Mouse (Mus musculus) heart, adult 2 months (tissue): ENCODE results near the gene Fam155a. TPM values are rescaled to one million over a fixed set of nuclear protein-coding genes. Genes with fewer than 3 reads are reported as not detected.

Source experiments
- DNase-seq, 2 experiments: peaks; one replicate each; pipeline ENCODE4 v3.0.0; 2021
- H3K27ac ChIP-seq: fragments of 200-600 bp; 2 replicates; pipeline ENCODE4 v1.8.1; 2022
- H3K27me3 ChIP-seq: fragments of 200-500 bp; 2 replicates; pipeline ENCODE4 v1.6.1; 2012; ENCODE audit warnings: mild to moderate bottlenecking, low read length, inconsistent platforms, mixed read lengths; ENCODE audit not compliant: control insufficient read depth, insufficient read depth
- H3K36me3 ChIP-seq: fragments of 200-500 bp; 2 replicates; pipeline ENCODE4 v1.6.1; 2012; ENCODE audit warnings: low read length, inconsistent platforms; ENCODE audit not compliant: control insufficient read depth, insufficient read depth
- H3K4me1 ChIP-seq: fragments of 200-500 bp; 2 replicates; pipeline ENCODE4 v1.6.1; 2011; ENCODE audit warnings: low read length; ENCODE audit not compliant: control insufficient read depth, insufficient read depth
- H3K4me3 ChIP-seq: fragments of 200-600 bp; 2 replicates; pipeline ENCODE4 v1.8.1; 2022
- H3K79me2 ChIP-seq: fragments of 200-500 bp; replicated peaks from 2 replicates; pipeline ENCODE4 v1.6.1; 2012; ENCODE audit warnings: mild to moderate bottlenecking, inconsistent platforms, low read length, moderate library complexity, mixed read lengths; ENCODE audit not compliant: control insufficient read depth, insufficient read depth
- H3K9ac ChIP-seq: fragments of 200-500 bp; 2 replicates; pipeline ENCODE4 v1.6.1; 2012; ENCODE audit warnings: low read depth, mild to moderate bottlenecking, control low read depth, inconsistent platforms, low read length, mixed read lengths
- CTCF ChIP-seq: fragments of 200-600 bp; IDR thresholded peaks from 2 replicates; pipeline ENCODE4 v1.8.1; 2022; ENCODE audit warnings: antibody characterized with exemption, mild to moderate bottlenecking, moderate library complexity
- EP300 ChIP-seq: fragments of 200-500 bp; IDR thresholded peaks from 2 replicates; pipeline ENCODE4 v1.6.1; 2011; ENCODE audit warnings: low read depth, low read length, control low read depth; ENCODE audit not compliant: insufficient read depth
- POLR2A ChIP-seq: fragments of 200-500 bp; IDR thresholded peaks from 2 replicates; pipeline ENCODE4 v1.6.1; 2011; ENCODE audit warnings: mild to moderate bottlenecking, low read depth, low read length, control low read depth; ENCODE audit not compliant: insufficient read depth
- WGBS: fragments of 180-500 bp; shearing (Covaris S2); methylation state at CpG from one replicate; pipeline ENCODE4 v1.1.7; 2018; 5-methylcytosine and 5-hydroxymethylcytosine counted together
- intact Hi-C: fragments of 180-260 bp; cut with DNase I; formaldehyde crosslinking; loops from one replicate; pipeline ENCODE4 v1.15.1; 2025
- polyA plus RNA-seq: library from polyadenylated mRNA; depleted of rRNA; stranded (reverse); fragments of >200 nt; gene quantifications from 2 replicates; pipeline ENCODE4 v1.2.3, GENCODE M21; 2012
- total RNA-seq, 2 experiments: library from RNA; stranded (reverse); gene quantifications; 2 replicates each; pipeline ENCODE4 v1.2.3; 2021

Gene Fam155a
- total and polyA plus RNA-seq, 3 experiments: 0.08 TPM; not detected in 2

- H3K27ac ChIP-seq: no peak overlapping the region
- no peaks in the 10 kb centered on the region for H3K36me3 ChIP-seq
- TF ChIP-seq CTCF (peak; percentile 29; the same call in 1 of the 2 replicates), POLR2A (no peak), EP300 (no peak)
- no peaks in the 10 kb centered on the region for H3K27me3 ChIP-seq
- H3K79me2 ChIP-seq: no peaks in the 10 kb centered on the region
- intact Hi-C loops: no loop called here
- no peak for DNase-seq
- no peak overlapping the region for H3K9ac ChIP-seq
- no peaks in the 10 kb centered on the region for H3K4me1 ChIP-seq
- H3K4me3 ChIP-seq: no peak overlapping the region
- WGBS: 24% methylated on average over 3 of the region's 3 CpGs
Observed at GRCm38 (mm10) chr8:9580192-9580591, 190.8 kb downstream of the Fam155a start.

GRCm38 (mm10) chr8:9571977-9572376, 199.0 kb downstream of the Fam155a start:
- no peaks in the 10 kb centered on the region for H3K79me2 ChIP-seq
- no peaks in the 10 kb centered on the region for H3K27me3 ChIP-seq
- no peaks in the 10 kb centered on the region for H3K4me1 ChIP-seq
- H3K9ac ChIP-seq: no peak overlapping the region
- H3K36me3 ChIP-seq: no peaks in the 10 kb centered on the region
- WGBS: 43% methylated on average over 2 of the region's 2 CpGs
- no peak for DNase-seq
- H3K27ac ChIP-seq: no peak overlapping the region
- TF ChIP-seq EP300 (no peak), POLR2A (no peak), CTCF (no peak)
- intact Hi-C loops: no loop called here
- H3K4me3 ChIP-seq: no peak overlapping the region

GRCm38 (mm10) chr8:9569516-9570170, 201.3 kb downstream of the Fam155a start:
- no peaks in the 10 kb centered on the region for H3K79me2 ChIP-seq
- no peak overlapping the region for H3K27ac ChIP-seq
- H3K4me1 ChIP-seq: no peaks in the 10 kb centered on the region
- H3K27me3 ChIP-seq: no peaks in the 10 kb centered on the region
- intact Hi-C loops: no loop called here
- no peak overlapping the region for H3K9ac ChIP-seq
- WGBS: 70% methylated on average over 4 of the region's 4 CpGs
- no peaks in the 10 kb centered on the region for H3K36me3 ChIP-seq
- no peak overlapping the region for H3K4me3 ChIP-seq
- TF ChIP-seq POLR2A (no peak), CTCF (no peak), EP300 (no peak)
- DNase-seq: no peak

DNA sequence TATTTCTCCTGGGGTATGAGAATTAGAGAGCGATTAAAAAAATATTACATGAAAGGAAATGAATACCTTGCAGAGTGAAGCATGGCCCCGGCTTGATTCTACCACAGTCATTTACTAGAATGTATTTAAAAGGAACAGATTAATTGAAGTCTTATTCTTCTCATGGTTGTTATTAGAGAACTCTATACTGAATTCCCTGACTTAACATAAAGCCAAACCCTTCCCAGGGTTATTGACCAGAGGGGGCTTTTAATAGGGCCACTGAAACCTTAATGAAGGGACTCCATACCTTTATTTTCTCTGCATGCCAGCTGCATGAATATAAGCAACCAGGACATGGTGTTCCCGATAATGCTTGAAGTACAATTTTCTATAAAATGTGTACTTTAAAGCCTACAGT, 221.8 kb downstream of the Fam155a start:
- no peaks in the 10 kb centered on the region for H3K4me1 ChIP-seq
- no peak overlapping the region for H3K27ac ChIP-seq
- H3K27me3 ChIP-seq: no peaks in the 10 kb centered on the region
- no peaks in the 10 kb centered on the region for H3K36me3 ChIP-seq
- no peak for DNase-seq
- WGBS: 84% methylated on average over 3 of the region's 3 CpGs
- H3K4me3 ChIP-seq: no peak overlapping the region
- intact Hi-C loops: no loop called here
- no peak overlapping the region for H3K9ac ChIP-seq
- H3K79me2 ChIP-seq: no peaks in the 10 kb centered on the region
- TF ChIP-seq POLR2A (no peak), CTCF (no peak), EP300 (no peak)

GRCm38 (mm10) chr8:9547558-9547954, 223.4 kb downstream of the Fam155a start:
- WGBS: 52% methylated on average over 2 of the region's 2 CpGs
- DNase-seq: no peak
- no peaks in the 10 kb centered on the region for H3K4me1 ChIP-seq
- H3K36me3 ChIP-seq: no peaks in the 10 kb centered on the region
- TF ChIP-seq EP300: no peak
- TF ChIP-seq CTCF: no peak
- no peak for TF ChIP-seq POLR2A
- no peak overlapping the region for H3K27ac ChIP-seq
- H3K4me3 ChIP-seq: no peak overlapping the region
- no peaks in the 10 kb centered on the region for H3K27me3 ChIP-seq
- no peaks in the 10 kb centered on the region for H3K79me2 ChIP-seq
- intact Hi-C loops: no loop called here
- no peak overlapping the region for H3K9ac ChIP-seq

- Histone ChIP-seq H3K79me2 (no peaks in the 10 kb centered on the region), H3K27ac (no peak overlapping the region), H3K36me3 (no peaks in the 10 kb centered on the region), H3K4me1 (no peaks in the 10 kb centered on the region), H3K4me3 (no peak overlapping the region), H3K9ac (no peak overlapping the region), H3K27me3 (no peaks in the 10 kb centered on the region)
- no peak for DNase-seq
- intact Hi-C loops: no loop called here
- WGBS: 67% methylated on average over 6 of the region's 6 CpGs
- TF ChIP-seq EP300 (no peak), CTCF (no peak), POLR2A (no peak)
Observed at GRCm38 (mm10) chr8:9546919-9547557, 223.9 kb downstream of the Fam155a start.
